Mouse (Mus musculus): ENCODE data around the gene Habp4.

- TF ChIP-seq CTCF (IDR thresholded peaks at IDR 0.05; ENCODE audit: control insufficient read depth, insufficient read depth, insufficient replicate concordance, low read depth, low read length) (no peak), POLR2A (IDR thresholded peaks at IDR 0.05; ENCODE audit: control insufficient read depth, low read depth, low read length) (no peak)
Measured at GRCm38 (mm10) chr13:64200911-64201310, 39.3 kb downstream of the Habp4 start.

Measured in testis, adult 2 months (tissue).